Mouse (Mus musculus): Measurements from ENCODE around the gene Tmem63c. TPM values are rescaled to one million over a fixed set of nuclear protein-coding genes. Genes with fewer than 3 reads are reported as not detected.
A peak's percentile ranks its signal among the peaks of the same experiment; 100 is the strongest.

Tmem63c gene
- total RNA-seq, 2 experiments from 2014 or later = 41.7 to 43.8 TPM

DNA sequence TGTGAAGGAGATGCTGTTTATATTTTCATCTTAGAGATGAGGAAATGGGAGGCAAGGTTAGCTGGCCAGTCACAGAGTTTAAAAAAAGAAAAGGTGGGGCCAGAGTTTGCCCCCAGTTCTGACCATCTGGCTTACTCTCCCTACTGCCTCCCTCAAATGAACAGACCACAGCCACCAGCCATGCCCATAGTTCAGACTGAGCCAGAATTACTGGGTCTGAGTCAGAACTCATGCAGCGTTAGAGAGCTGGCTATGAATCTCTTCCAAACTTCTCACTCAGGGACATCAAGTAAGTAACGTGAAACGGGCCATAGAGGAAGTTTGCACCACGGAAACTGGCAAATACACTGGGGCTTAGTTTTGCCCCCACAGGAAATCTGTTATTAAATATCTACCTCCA lies 83.7 kb downstream of the Tmem63c start:
- TF ChIP-seq CTCF (IDR thresholded peaks at IDR 0.05) = no peak
- Histone ChIP-seq H3K4me3 (no peak overlapping the region), H3K27ac (no peak overlapping the region)
- DNase-seq (ENCODE audit: extremely low spot score in 1 of 2, low spot score in 2 of 2) = no peak
- intact Hi-C loops (cut with DNase I) = no loop called here

DNA sequence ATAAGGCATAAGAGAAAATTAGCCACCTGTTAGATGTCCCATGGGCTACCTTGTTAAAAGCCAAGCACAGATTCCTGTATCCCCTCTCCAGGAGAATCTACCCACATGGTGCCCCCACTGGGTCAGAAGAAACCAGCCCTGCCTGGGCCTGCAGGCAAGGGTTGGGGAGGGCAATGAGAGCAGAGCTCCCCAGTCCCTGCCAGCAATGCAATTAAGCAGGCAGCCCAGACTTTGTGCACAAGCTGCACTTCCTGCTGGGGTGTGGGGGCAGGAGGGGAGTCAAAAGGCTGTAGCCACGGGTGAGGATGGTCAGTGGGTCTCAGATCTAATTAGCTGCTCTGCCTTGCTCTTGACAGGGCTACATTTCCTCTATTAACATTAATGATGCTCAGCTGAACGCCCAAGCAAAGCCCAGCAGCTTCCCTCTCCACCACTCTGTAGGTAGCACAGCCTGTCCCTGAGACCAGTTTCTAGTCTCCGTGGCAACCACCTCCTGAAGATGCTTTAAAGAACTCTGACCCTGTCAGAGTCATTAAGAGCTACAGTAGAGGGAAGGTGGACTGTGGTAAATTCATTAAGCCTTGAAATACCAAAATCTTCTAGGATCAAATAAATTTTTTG lies 86.3 kb downstream of the Tmem63c start:
- Histone ChIP-seq H3K4me3 (no peak overlapping the region), H3K27ac (no peak overlapping the region)
- DNase-seq (ENCODE audit: extremely low spot score in 1 of 2, low spot score in 2 of 2) = no peak
- intact Hi-C loops (cut with DNase I) = no loop called here
- TF ChIP-seq CTCF (IDR thresholded peaks at IDR 0.05) = no peak

DNA sequence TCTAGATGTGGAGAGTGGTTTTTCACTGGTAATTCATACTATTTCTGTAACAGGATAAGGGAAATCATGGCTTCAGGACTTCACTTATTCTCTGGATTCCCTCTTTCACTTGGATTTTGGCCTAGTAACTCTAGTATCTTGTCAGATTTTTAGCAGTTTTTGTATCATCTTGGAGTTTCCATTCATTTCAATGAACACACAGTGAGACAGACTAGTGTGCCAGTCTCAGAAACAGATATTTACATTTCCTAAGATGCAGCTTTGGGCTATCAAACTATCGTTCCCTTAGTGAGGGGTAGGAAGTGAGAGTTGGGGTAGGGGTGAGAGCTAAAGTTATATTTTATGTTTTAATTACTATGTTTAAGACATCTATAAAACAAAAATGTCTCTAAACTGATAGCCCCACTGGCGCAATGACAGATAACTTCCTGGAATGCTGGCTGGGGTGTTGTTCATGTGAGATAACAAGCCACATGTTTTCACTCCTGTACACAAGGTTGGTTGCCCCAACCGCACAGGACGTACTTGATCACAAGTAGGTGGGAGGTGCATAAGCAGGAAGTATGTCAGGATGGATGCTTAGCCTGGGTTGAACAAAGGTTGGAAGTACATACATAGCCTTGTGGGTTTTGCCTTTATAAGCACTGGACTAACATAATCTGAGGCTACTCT lies 100.9 kb downstream of the Tmem63c start:
- DNase-seq (ENCODE audit: extremely low spot score in 1 of 2, low spot score in 2 of 2) = no peak
- H3K27ac ChIP-seq = no peak overlapping the region
- no peak overlapping the region for H3K4me3 ChIP-seq
- intact Hi-C loops (cut with DNase I) = no loop called here
- no peak for TF ChIP-seq CTCF (IDR thresholded peaks at IDR 0.05)

DNA sequence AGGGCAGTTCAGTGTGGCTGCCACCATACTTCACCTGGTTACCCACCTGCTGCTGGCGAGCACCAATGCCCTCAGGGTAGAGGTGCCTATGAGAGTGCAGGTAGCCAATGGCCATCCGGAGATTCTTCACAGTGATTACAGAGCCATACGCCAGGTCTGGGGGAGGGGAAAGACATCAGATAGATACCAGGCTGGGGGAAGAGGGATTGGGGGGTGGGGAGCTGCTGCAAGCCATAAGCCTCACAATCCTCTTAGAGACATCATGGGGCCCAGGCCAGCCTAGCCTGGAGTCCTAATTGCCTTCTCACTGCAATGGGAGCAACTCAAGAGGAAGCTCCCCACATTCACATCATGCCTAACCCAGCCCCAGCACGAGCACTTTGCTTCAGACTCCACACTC lies 106.1 kb downstream of the Tmem63c start:
- intact Hi-C loops (cut with DNase I) = no loop called here

DNA sequence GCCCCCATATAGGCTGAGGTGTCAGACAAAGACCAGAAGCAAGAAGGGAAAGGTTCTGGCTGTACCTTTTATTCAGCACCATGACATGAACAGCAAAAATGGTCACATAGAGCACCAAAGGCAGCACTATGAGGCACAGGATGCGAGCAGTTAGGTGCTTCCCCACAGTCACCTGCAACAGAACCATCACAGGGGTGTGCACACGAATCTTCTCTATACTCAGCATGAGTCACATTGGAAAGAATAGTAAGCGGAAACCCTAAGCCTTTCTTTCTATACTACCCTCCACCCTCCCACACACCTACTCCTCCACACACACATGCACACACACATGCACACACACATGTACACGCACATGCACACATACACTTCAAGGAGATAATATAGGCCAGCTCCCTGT lies 109.1 kb downstream of the Tmem63c start:
- no peak for TF ChIP-seq CTCF (IDR thresholded peaks at IDR 0.05)
- intact Hi-C loops (cut with DNase I) = no loop called here

More for the DNA sequence above, 106.1 kb downstream of the Tmem63c start:
- H3K4me3 ChIP-seq = no peak overlapping the region
- DNase-seq (ENCODE audit: extremely low spot score in 1 of 2, low spot score in 2 of 2) = no peak
- no peak for TF ChIP-seq CTCF (IDR thresholded peaks at IDR 0.05)
- no peak overlapping the region for H3K27ac ChIP-seq

DNA sequence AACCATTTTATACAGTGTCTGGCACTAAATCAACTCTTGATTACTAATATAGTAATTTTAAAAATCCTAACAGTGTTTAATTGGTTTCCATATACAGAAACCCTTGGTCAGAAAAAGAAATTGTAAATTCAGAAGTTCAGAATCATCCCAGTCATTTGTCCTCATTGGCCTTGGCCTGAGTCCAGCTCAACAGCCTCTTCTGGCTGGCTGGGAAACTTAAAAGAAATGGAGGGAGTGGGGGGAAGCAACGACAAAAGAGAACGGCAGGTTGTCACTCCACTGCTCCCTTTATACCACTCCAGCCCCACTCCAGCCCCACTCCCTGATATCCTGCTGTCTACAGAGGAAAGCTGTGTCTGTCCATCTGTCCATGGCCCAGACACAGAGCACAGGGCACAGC lies 110.0 kb downstream of the Tmem63c start:
- no peak for DNase-seq (ENCODE audit: extremely low spot score in 1 of 2, low spot score in 2 of 2)
- TF ChIP-seq CTCF (IDR thresholded peaks at IDR 0.05) = no peak
- H3K27ac ChIP-seq = no peak overlapping the region
- intact Hi-C loops (cut with DNase I) = no loop called here
- no peak overlapping the region for H3K4me3 ChIP-seq

More for the DNA sequence above, 109.1 kb downstream of the Tmem63c start:
- H3K4me3 ChIP-seq = no peak overlapping the region
- no peak for DNase-seq (ENCODE audit: extremely low spot score in 1 of 2, low spot score in 2 of 2)
- no peak overlapping the region for H3K27ac ChIP-seq

DNA sequence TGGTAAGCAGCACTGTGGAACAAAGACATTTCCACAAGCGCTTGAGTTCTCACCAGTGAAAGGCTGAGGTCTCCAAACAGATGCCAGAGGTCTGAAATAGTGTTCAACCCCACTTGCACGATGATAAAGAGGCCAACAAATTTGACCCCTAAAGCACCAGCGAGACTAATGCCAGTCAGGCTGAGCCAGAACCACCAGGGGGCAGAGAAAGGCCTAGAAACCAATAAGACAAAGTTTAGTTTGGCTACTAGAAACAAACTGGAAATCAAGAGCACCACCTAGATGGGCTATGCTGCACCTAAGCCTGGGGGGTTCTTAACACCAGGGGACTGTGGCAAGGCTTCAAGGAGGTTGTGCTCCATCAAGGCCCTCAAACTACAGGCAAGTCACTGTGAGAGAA lies 110.5 kb downstream of the Tmem63c start:
- TF ChIP-seq CTCF (IDR thresholded peaks at IDR 0.05) = peak; percentile 48
- intact Hi-C loops (cut with DNase I) = no loop called here
- no peak for DNase-seq (ENCODE audit: extremely low spot score in 1 of 2, low spot score in 2 of 2)
- Histone ChIP-seq H3K4me3 (no peak overlapping the region), H3K27ac (no peak overlapping the region)

DNA sequence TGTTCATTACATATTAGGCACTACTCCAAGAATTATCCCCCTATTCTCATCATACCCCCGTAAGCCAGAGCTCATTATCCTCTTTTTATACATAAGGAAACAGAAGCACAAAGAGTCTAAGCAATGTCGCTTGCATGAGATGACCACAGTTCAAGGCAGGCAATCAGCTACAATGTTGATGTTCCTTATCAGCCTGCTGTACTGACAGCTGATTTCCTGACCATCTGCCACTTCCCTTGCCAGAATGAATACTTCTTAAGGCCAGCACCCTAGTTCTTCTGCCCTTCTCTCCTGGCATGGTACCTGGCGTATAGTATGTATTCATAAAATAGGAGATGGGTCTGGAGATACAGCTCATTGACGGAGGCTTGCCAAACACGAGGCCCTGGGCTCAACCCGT lies 111.1 kb downstream of the Tmem63c start:
- Histone ChIP-seq H3K27ac (no peak overlapping the region), H3K4me3 (no peak overlapping the region)
- intact Hi-C loops (cut with DNase I) = no loop called here
- DNase-seq (ENCODE audit: extremely low spot score in 1 of 2, low spot score in 2 of 2) = no peak
- no peak for TF ChIP-seq CTCF (IDR thresholded peaks at IDR 0.05)

DNA sequence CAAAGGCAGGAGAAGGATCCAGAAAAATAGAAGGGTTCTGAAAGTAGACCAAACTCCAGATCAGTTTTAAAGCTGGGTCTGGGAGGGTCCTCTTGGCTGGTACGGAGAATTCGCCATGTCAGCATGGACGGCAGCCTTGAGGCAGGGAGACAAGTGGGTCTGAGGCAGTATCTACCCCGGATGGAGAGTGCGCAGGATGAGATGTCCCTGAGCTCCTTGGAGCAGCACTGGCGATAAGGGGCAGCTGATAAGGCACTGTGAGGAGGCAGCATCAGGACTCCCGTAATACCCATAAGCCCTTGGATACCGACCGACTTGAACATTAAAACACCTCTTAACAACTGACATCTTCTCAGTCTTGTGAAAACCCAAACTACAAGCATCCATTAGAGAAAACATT lies 111.6 kb downstream of the Tmem63c start:
- no peak overlapping the region for H3K4me3 ChIP-seq
- no peak for DNase-seq (ENCODE audit: extremely low spot score in 1 of 2, low spot score in 2 of 2)
- TF ChIP-seq CTCF (IDR thresholded peaks at IDR 0.05) = no peak
- H3K27ac ChIP-seq = no peak overlapping the region
- intact Hi-C loops (cut with DNase I) = no loop called here

DNA sequence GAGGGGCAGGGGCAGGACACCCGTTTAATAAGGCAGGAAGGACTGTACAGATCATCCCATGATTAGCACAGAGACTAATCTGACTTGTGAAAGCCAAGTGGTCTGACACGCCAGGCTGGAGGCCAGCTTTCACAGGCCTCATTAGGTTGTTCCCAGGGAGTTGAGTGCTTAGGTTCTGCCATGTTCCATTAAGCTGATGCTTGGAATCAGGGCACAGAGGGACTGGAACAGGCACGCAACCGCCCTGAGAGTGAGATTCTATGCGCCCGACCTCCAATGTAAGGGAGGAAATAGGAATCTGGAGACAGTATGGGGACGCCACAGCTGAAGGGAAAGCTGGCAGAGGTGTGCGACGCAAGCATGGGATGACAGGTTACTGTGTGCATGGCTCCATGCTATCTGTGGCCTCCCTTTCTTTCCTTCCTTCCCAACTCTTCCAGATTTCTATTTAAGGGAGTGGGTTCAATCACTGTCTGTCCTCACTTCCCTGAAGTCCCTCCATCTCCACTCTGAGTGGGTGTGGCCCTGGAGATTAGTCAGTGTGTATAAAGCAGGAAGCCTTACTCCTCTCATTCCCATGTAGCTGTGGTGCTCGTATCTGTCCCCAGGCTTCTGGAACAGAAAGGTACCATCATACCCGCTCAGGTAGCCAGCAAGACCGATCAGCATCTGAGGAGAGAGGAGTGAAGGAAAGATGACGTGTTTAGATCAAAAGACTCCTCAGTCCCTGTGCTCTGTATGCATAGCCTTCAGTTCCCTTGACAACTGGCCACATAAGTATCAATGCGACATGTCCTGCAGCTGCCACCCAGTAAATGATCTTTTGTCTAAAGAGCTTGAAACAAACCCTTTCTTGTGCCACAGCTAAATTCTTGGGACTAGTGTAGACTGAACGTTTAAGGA lies 116.5 kb downstream of the Tmem63c start:
- TF ChIP-seq CTCF (IDR thresholded peaks at IDR 0.05) = no peak
- Histone ChIP-seq H3K4me3 (no peak overlapping the region), H3K27ac (no peak overlapping the region)
- DNase-seq (ENCODE audit: extremely low spot score in 1 of 2, low spot score in 2 of 2) = no peak
- intact Hi-C loops (cut with DNase I) = no loop called here

DNA sequence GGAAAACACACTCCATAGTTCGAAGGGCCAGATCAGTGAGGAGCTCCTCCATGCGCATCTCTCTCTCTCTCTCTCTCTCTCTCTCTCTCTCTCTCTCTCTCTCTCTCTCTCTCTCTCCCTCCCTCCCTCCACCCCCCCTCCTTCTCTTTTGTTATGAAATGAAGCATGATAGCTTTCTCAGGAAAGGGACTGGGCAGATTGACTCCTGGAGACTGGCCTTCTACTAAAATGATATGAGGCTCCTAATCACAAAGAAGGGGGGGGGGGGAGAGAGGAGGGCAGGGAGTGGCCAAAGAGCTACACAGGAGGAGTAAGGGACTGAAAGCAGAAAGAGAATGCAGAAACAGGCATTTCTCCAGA lies 117.2 kb downstream of the Tmem63c start:
- Histone ChIP-seq H3K4me3 (no peak overlapping the region), H3K27ac (no peak overlapping the region)
- intact Hi-C loops (cut with DNase I) = no loop called here
- DNase-seq (ENCODE audit: extremely low spot score in 1 of 2, low spot score in 2 of 2) = no peak
- TF ChIP-seq CTCF (IDR thresholded peaks at IDR 0.05) = no peak

DNA sequence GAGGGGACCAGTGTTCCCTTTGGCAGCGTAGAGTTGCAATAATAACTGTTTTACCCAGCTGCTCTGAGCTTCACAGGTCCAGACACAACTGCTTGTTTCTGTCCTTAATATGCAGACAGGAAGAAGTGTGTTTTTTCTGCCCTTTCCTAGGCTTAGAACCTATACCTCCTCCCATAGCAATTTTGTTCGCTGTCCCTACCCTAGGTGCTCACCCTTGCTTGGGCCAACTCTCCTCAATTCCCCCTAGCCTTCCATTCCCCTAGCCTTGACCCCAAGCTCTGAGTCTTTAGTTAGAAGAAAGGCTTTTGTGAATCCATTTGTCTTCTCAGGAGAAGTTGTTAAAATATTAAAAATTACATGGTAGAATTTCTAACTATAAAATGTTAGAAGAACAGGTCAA lies 117.6 kb downstream of the Tmem63c start:
- no peak for DNase-seq (ENCODE audit: extremely low spot score in 1 of 2, low spot score in 2 of 2)
- intact Hi-C loops (cut with DNase I) = no loop called here

More for the DNA sequence above, 117.6 kb downstream of the Tmem63c start:
- no peak overlapping the region for H3K27ac ChIP-seq
- no peak overlapping the region for H3K4me3 ChIP-seq
- no peak for TF ChIP-seq CTCF (IDR thresholded peaks at IDR 0.05)

Small RNA genes within 50 kb of the gene (microRNA-seq; reads per million reads assigned to microRNA genes)
- gene Gm25847 = 0 reads per million in 2 experiments

Other genes starting within 250 kb of the Tmem63c start
- gene Irf2bpl, start 136.5 kb upstream of the Tmem63c start, total RNA-seq (2021) = 10 to 100 TPM; 74.3 to 80.8 TPM
- gene Cipc, start 74.3 kb upstream of the Tmem63c start, total RNA-seq (2021) = 10 to 100 TPM; 79.8 to 91.6 TPM
- 10 to 100 TPM; 59.1 to 61.3 TPM for gene Zdhhc22, start 30.9 kb upstream of the Tmem63c start, total RNA-seq (2021)
- 1 to 10 TPM; 9.1 to 9.4 TPM for gene Ngb, start 81.2 kb downstream of the Tmem63c start, total RNA-seq (2021)
- 10 to 100 TPM; 48.9 to 50.3 TPM for gene Gstz1, start 125.8 kb downstream of the Tmem63c start, total RNA-seq (2021)
- gene Pomt2, start 126.6 kb downstream of the Tmem63c start, total RNA-seq (2021) = 10 to 100 TPM; 16.4 to 19.6 TPM
- 1 to 10 TPM; 4.7 TPM for gene Samd15, start 178.4 kb downstream of the Tmem63c start, total RNA-seq (2021)
- 10 to 100 TPM; 27.5 to 29.5 TPM for gene Tmed8, start 179.1 kb downstream of the Tmem63c start, total RNA-seq (2021)
- gene Noxred1, start 217.4 kb downstream of the Tmem63c start, total RNA-seq (2021) = 1 to 10 TPM; 1.1 to 3.8 TPM
- 10 to 100 TPM; 52.8 to 55.8 TPM for gene Vipas39, start 244.9 kb downstream of the Tmem63c start, total RNA-seq (2021)
- 100 to 1,000 TPM; 172 to 177 TPM for gene Ahsa1, start 245.1 kb downstream of the Tmem63c start, total RNA-seq (2021)